Mouse (Mus musculus): Measurements from ENCODE around the gene Fam76a.
"Not testable (repeated sequence)": the region's sequence is repeated elsewhere in the genome, so short reads cannot be mapped to it uniquely, and the experiment has no call there.

Gene Fam76a

DNA sequence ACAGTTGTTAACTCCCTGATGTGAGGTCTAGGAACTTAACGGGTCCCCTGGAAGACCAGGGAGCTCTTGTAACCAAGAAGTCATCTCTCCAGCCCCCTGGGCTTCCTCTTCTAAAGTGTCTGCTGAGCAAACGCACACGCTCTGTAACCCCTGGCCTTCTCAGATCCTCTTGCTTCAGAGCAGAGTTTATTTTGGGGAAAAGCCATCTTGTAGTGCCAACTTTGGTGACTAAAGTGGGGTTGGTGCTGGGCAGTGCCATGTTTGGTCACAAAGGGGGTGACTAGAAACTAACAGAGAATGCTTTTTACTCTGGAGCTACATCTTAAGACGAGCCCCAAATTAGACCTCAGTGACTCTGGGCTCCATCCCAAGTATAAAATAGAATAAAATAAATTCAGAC is 22.4 kb upstream of the Fam76a start:
- DNase-seq = no peak

DNA sequence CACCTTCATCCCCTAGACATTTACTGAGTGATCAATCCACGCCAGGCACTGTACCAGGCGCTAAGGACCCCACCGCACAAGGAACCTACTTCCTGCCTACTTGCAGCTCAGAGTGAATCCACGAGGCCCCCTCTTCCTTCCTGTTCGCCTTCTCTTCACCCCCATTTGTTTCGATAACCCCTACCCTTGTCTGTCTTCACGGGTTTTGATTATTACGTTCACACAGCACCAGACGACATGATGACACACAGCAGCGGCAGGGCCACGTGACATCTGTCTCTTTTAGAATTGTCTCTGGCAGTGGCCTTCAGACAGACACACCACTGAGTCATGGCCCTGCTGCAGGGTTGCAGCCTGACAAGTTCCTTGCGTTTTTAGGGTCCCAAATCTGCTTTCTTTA is 21.7 kb upstream of the Fam76a start:
- DNase-seq = no peak

- DNase-seq = peak in 1 of 2 experiments; percentile 42
These were observed 20.7 kb upstream of the Fam76a start for GRCm38 (mm10) chr4:132943088-132943487.

- DNase-seq = no peak
These were observed 18.8 kb upstream of the Fam76a start for GRCm38 (mm10) chr4:132941012-132941729.

DNA sequence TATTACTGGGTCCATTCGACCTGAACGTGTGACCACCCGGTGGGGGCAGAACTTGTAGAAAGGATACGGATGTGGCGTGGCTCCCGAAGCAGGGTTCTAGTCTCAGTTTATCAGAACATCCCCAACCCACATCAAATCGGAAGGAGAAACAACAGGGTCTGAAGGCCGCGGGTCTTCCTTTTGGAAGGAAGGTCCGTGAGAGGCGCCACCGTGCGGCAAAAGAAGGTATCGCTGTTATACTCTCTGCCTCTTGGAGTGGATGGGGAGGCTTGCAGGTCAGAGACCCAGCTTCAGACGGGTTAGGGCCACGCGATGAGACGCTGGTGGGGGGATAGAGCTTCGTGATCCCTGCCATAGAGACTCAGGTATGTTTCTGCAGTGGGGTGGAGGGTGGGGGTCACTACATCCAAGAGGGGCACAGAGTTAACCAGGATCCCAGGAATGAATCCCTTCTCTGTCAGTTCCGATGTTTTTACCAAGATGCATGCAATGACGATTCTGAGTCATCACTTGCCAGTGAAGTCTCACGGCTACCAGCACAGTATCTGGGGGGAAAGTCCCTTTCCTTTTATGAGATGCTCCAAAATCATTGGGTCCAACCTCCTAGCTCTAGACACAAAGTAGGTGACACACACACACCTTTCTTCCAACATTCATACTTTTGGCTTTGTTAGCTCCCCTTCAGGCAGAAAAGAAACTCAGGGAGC is 17.2 kb upstream of the Fam76a start:
- DNase-seq = peak; percentile 84 to 95

DNA sequence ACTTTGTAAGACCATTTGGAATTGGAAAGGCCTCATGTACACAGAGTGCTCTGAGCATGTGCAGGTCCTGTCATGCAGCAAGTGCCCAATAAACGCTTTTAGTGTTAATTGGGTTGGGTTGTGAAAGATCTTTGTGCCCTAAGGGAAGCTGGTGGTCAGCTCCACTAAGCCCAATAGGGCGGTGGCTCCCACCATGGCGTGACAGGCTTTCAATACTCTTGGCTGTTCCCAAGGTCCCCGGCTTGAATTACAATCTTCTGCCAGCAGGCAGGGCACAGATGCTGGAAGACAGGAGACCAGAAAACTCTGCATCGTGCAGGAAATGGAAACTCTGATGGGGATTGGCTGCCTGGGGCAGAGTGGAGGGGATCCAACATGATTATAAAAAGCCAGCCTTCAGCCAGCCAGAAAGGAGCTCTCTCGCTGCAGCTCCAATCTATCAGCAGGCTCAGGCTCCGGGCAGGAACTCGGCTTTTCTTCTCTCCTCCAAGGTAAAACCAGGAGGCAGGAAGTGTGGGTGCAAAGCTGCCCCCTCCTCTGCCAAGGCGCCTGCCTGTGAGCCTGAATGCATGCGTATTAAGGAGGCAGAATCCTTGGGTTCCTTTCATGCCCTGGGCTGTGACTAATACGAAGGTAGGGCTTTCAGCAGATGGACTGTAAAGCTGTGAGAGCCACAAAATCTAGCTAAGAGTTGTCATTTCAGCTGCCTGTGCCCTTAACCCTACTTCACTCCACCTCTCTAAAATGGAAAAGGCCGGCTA is 16.0 kb upstream of the Fam76a start:
- peak; percentile 73 to 78 for DNase-seq

GRCm38 (mm10) chr4:132934639-132935038 is 12.3 kb upstream of the Fam76a start:
- no peak for DNase-seq

DNA sequence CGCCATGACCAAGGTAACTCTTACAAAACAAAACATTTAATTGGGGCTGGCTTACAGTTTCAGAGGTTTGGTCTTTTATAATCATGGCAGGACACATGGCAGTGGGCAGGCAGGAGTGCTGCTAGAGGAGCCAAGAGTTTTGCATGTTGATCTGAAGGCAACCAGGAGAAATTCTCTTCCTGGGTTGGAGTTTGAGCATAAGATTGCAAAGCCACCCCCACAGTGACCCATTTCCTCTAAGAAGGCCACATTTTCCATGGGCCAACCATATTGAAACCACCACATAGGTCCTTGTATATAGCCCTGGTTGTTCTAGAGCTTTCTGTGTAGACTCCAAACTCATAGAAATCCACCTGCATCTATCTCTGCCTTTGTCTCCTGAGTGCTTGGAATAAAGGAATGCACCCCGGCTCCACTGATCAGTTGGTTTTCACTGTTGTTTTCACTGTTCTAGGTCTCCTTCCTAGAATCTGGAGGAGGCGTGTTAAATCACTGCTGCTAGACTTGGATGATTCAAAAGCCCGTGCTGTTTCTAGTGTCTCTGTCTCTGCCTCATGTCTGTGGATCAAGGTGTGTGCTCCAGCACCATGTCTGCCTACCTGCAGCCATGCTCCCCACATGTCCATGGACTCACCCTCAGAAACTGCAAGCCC is 10.5 kb upstream of the Fam76a start:
- DNase-seq = no peak

GRCm38 (mm10) chr4:132930784-132931183 is 8.4 kb upstream of the Fam76a start:
- DNase-seq = peak; percentile 74 to 78

GRCm38 (mm10) chr4:132926520-132926919 is 4.2 kb upstream of the Fam76a start:
- DNase-seq = not testable (repeated sequence)

GRCm38 (mm10) chr4:132922061-132922530 is 262 bp downstream of the Fam76a start:
- peak in 1 of 2 experiments; percentile 67 for DNase-seq

- DNase-seq = no peak
These were observed 870 bp downstream of the Fam76a start for GRCm38 (mm10) chr4:132921488-132921887.

GRCm38 (mm10) chr4:132920171-132920570 is 2.2 kb downstream of the Fam76a start:
- DNase-seq = no peak

DNA sequence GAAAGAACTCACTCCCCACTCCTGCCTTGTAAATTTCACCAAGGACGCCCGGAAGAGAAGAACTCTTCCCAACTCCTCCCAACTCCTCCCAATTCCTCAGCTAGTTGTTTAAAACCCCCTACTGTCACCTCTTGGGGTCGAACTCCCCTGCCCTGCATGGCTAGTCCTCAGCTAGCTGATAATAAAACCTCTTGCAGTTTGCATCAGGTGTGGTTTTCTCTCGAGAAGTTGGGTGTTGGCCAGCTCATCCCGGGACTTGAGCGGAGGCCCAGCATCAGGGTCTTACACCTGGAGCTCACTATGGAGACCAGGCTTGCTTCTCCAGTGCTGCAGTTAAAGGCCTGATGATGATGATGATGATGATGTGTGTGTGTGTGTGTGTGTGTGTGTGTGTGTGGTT is 3.9 kb downstream of the Fam76a start:
- DNase-seq = not testable (repeated sequence)

GRCm38 (mm10) chr4:132912156-132912555 is 10.2 kb downstream of the Fam76a start:
- DNase-seq = no peak

DNA sequence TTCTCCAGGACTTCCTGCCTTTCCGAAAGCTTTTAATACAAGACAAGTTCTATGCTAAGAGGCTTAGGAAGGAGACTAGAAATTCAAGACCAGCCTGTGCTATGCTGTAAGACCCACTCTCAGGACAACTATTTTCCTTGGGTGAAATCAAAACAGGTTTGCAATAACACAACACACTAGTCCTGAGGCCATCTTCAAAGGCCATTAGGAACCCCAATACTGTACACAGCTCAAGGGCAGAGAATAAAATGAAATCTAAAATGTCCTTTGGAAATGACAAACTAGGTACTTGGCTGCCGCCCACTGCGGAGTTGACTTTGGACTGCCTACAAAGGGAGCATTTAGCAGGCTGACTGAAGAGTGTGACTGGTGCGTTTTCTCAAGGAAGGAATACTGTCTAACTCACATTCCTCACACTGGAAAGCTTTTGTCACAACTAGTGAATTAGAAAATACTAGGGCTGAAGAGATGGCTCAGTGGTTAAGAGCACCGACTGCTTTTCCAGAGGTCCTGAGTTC is 16.5 kb downstream of the Fam76a start:
- no peak for DNase-seq

GRCm38 (mm10) chr4:132904765-132905309 is 17.5 kb downstream of the Fam76a start:
- no peak for DNase-seq

GRCm38 (mm10) chr4:132904071-132904470 is 18.3 kb downstream of the Fam76a start:
- no peak for DNase-seq

DNA sequence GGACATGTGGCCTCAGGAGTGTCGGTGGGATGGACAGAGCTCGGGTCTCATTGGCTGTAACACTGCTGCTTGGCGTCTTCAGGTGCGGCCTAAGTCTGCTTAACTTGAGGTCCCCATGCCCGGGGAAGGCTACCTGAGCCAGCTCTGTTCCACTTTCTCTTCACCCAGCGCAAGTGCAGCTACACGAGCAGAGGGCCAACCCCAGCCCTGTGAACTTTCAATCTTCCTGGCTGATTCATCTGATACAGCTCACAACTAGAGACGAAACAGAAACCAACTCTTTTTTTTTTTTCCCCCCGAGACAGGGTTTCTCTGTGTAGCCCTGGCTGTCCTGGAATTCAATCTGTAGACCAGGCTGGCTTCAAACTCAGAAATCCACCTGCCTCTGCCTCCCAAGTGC is 24.2 kb downstream of the Fam76a start:
- no peak for DNase-seq

- no peak for DNase-seq
These were observed 28.0 kb downstream of the Fam76a start for GRCm38 (mm10) chr4:132894402-132894801.

DNA sequence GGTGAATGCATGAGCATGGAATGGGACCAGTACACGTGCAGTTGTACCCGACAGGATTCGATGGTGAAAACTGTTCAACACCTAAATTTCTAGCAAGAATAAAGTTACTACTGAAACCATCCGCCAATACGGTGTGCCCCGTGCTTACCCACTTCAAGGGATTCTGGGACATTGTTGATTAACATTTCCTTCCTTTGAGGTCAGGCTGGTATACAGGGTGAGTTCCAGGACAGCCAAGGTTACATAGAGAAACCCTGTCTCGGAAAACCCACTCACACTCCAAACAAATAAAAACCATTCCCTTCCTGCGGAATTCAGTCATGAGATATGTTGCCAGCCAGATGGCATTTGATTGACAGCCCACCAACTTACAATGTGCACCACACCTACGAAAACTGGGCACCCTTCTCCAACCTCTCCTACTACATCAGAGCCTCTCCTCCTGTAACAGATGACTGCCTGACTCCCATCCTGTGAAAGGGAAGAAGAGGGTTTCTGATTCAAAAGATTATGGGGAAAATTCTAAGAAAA is 37.4 kb downstream of the Fam76a start:
- peak in 1 of 2 experiments; percentile 7 for DNase-seq

Measured in cerebellum, postnatal 14 days (tissue).